Mouse (Mus musculus): Measurements from ENCODE around the gene AI464131. TPM values are rescaled to one million over a fixed set of nuclear protein-coding genes. Genes with fewer than 3 reads are reported as not detected.

The AI464131 gene
- polyA plus RNA-seq, 1 experiment from 2014 or later = 8.1 TPM

GRCm38 (mm10) chr4:41481601-41482017 is 21.3 kb downstream of the AI464131 start:
- Histone ChIP-seq H3K9me3 (no peaks in the 10 kb centered on the region), H3K27me3 (replicated peaks) (no peaks in the 10 kb centered on the region), H3K27ac (peak overlapping the region; percentile 32), H3K9ac (no peak overlapping the region), H3K4me2 (replicated peaks) (no peak overlapping the region), H3K36me3 (no peaks in the 10 kb centered on the region), H3K4me3 (replicated peaks) (no peak overlapping the region), H3K4me1 (replicated peaks) (peaks cover 12% of the 10 kb centered on the region)
- peak; percentile 69 for ATAC-seq
- 44% methylated on average over 6 of the region's 6 CpGs for WGBS

GRCm38 (mm10) chr4:41480254-41480653 is 22.6 kb downstream of the AI464131 start:
- peak overlapping the region; percentile 34; the same call in 1 of the 2 replicates for H3K27ac ChIP-seq

GRCm38 (mm10) chr4:41479456-41479804 is 23.4 kb downstream of the AI464131 start:
- peak; percentile 71; the same call in 1 of the 2 replicates for ATAC-seq
- Histone ChIP-seq H3K36me3 (no peaks in the 10 kb centered on the region), H3K4me1 (replicated peaks) (peaks cover 12% of the 10 kb centered on the region), H3K9me3 (no peaks in the 10 kb centered on the region), H3K27ac (peak overlapping the region; percentile 34; the same call in 1 of the 2 replicates), H3K9ac (no peak overlapping the region), H3K27me3 (replicated peaks) (no peaks in the 10 kb centered on the region), H3K4me3 (replicated peaks) (no peak overlapping the region), H3K4me2 (replicated peaks) (no peak overlapping the region)
- 61% methylated on average over 1 of the region's 1 CpGs for WGBS

More at GRCm38 (mm10) chr4:41480254-41480653, 22.6 kb downstream of the AI464131 start:
- ATAC-seq = no peak
- peaks cover 12% of the 10 kb centered on the region for H3K4me1 ChIP-seq (replicated peaks)
- H3K36me3 ChIP-seq = no peaks in the 10 kb centered on the region
- H3K4me3 ChIP-seq (replicated peaks) = no peak overlapping the region
- WGBS = 70% methylated on average over 8 of the region's 8 CpGs
- H3K9ac ChIP-seq = no peak overlapping the region
- no peaks in the 10 kb centered on the region for H3K27me3 ChIP-seq (replicated peaks)
- no peak overlapping the region for H3K4me2 ChIP-seq (replicated peaks)
- H3K9me3 ChIP-seq = no peaks in the 10 kb centered on the region

- no peak overlapping the region for H3K4me2 ChIP-seq (replicated peaks)
- 0 out of 2 replicates have a peak, but pooled peaks have one; percentile 10 for ATAC-seq
- 0 out of 2 replicates have a peak overlapping the region, but pooled peaks have one; percentile 23 for H3K27ac ChIP-seq
- H3K36me3 ChIP-seq = no peaks in the 10 kb centered on the region
- WGBS = 70% methylated on average over 4 of the region's 4 CpGs
- no peaks in the 10 kb centered on the region for H3K27me3 ChIP-seq (replicated peaks)
- H3K4me1 ChIP-seq (replicated peaks) = peaks cover 12% of the 10 kb centered on the region
- no peaks in the 10 kb centered on the region for H3K9me3 ChIP-seq
- no peak overlapping the region for H3K9ac ChIP-seq
- H3K4me3 ChIP-seq (replicated peaks) = no peak overlapping the region
Measured at GRCm38 (mm10) chr4:41478751-41479455, 24.0 kb downstream of the AI464131 start.

GRCm38 (mm10) chr4:41477648-41478160 is 25.2 kb downstream of the AI464131 start:
- no peak overlapping the region for H3K27ac ChIP-seq

GRCm38 (mm10) chr4:41471384-41471689 is 31.5 kb downstream of the AI464131 start:
- WGBS = 75% methylated on average over 1 of the region's 1 CpGs
- Histone ChIP-seq H3K27ac (no peak overlapping the region), H3K9ac (no peak overlapping the region), H3K27me3 (replicated peaks) (no peaks in the 10 kb centered on the region), H3K4me2 (replicated peaks) (no peak overlapping the region), H3K4me3 (replicated peaks) (no peak overlapping the region), H3K9me3 (no peaks in the 10 kb centered on the region), H3K4me1 (replicated peaks) (no peaks in the 10 kb centered on the region), H3K36me3 (no peaks in the 10 kb centered on the region)
- no peak for ATAC-seq

More at GRCm38 (mm10) chr4:41477648-41478160, 25.2 kb downstream of the AI464131 start:
- ATAC-seq = no peak
- no peaks in the 10 kb centered on the region for H3K27me3 ChIP-seq (replicated peaks)
- no peaks in the 10 kb centered on the region for H3K36me3 ChIP-seq
- H3K4me2 ChIP-seq (replicated peaks) = no peak overlapping the region
- H3K4me3 ChIP-seq (replicated peaks) = no peak overlapping the region
- WGBS = 82% methylated on average over 9 of the region's 9 CpGs
- H3K9me3 ChIP-seq = no peaks in the 10 kb centered on the region
- no peak overlapping the region for H3K9ac ChIP-seq
- H3K4me1 ChIP-seq (replicated peaks) = peaks cover 12% of the 10 kb centered on the region

GRCm38 (mm10) chr4:41470684-41471383 is 32.0 kb downstream of the AI464131 start:
- no peak overlapping the region for H3K4me3 ChIP-seq (replicated peaks)
- no peak overlapping the region for H3K27ac ChIP-seq
- no peak for ATAC-seq
- no peak overlapping the region for H3K9ac ChIP-seq
- no peaks in the 10 kb centered on the region for H3K9me3 ChIP-seq
- no peaks in the 10 kb centered on the region for H3K4me1 ChIP-seq (replicated peaks)
- no peak overlapping the region for H3K4me2 ChIP-seq (replicated peaks)
- H3K36me3 ChIP-seq = no peaks in the 10 kb centered on the region
- no peaks in the 10 kb centered on the region for H3K27me3 ChIP-seq (replicated peaks)
- WGBS = 54% methylated on average over 5 of the region's 5 CpGs

- no peak overlapping the region for H3K9ac ChIP-seq
- H3K36me3 ChIP-seq = no peaks in the 10 kb centered on the region
- no peak for ATAC-seq
- no peaks in the 10 kb centered on the region for H3K27me3 ChIP-seq (replicated peaks)
- WGBS = 62% methylated on average over 7 of the region's 7 CpGs
- no peaks in the 10 kb centered on the region for H3K9me3 ChIP-seq
- H3K4me2 ChIP-seq (replicated peaks) = no peak overlapping the region
- no peak overlapping the region for H3K27ac ChIP-seq
- no peaks in the 10 kb centered on the region for H3K4me1 ChIP-seq (replicated peaks)
- H3K4me3 ChIP-seq (replicated peaks) = no peak overlapping the region
Measured at GRCm38 (mm10) chr4:41470051-41470683, 32.7 kb downstream of the AI464131 start.

GRCm38 (mm10) chr4:41469199-41469598 is 33.7 kb downstream of the AI464131 start:
- H3K9me3 ChIP-seq = no peaks in the 10 kb centered on the region
- ATAC-seq = no peak
- H3K4me2 ChIP-seq (replicated peaks) = no peak overlapping the region
- no peaks in the 10 kb centered on the region for H3K27me3 ChIP-seq (replicated peaks)
- no peak overlapping the region for H3K9ac ChIP-seq
- no peak overlapping the region for H3K4me3 ChIP-seq (replicated peaks)
- H3K36me3 ChIP-seq = no peaks in the 10 kb centered on the region
- WGBS = 85% methylated on average over 10 of the region's 10 CpGs
- H3K4me1 ChIP-seq (replicated peaks) = no peaks in the 10 kb centered on the region
- no peak overlapping the region for H3K27ac ChIP-seq

GRCm38 (mm10) chr4:41468396-41469080 is 34.3 kb downstream of the AI464131 start:
- Histone ChIP-seq H3K4me2 (replicated peaks) (no peak overlapping the region), H3K27me3 (replicated peaks) (no peaks in the 10 kb centered on the region), H3K9ac (no peak overlapping the region), H3K9me3 (no peaks in the 10 kb centered on the region), H3K36me3 (no peaks in the 10 kb centered on the region), H3K27ac (no peak overlapping the region), H3K4me3 (replicated peaks) (no peak overlapping the region), H3K4me1 (replicated peaks) (no peaks in the 10 kb centered on the region)
- no peak for ATAC-seq
- 56% methylated on average over 17 of the region's 17 CpGs for WGBS

GRCm38 (mm10) chr4:41465287-41465665 is 37.6 kb downstream of the AI464131 start:
- no peaks in the 10 kb centered on the region for H3K27me3 ChIP-seq (replicated peaks)
- ATAC-seq = no peak
- H3K4me2 ChIP-seq (replicated peaks) = peak overlapping the region; percentile 58
- peaks cover 9% of the 10 kb centered on the region; the same call in 1 of the 2 replicates for H3K4me1 ChIP-seq (replicated peaks)
- 4% methylated on average over 17 of the region's 17 CpGs for WGBS
- no peaks in the 10 kb centered on the region for H3K36me3 ChIP-seq
- H3K9ac ChIP-seq = peak overlapping the region; percentile 70
- peak overlapping the region; percentile 81 for H3K27ac ChIP-seq
- peak overlapping the region; percentile 78 for H3K4me3 ChIP-seq (replicated peaks)
- H3K9me3 ChIP-seq = no peaks in the 10 kb centered on the region
